In genomic region chr6:120511212-120511611, GRCm38 (mm10) we compare ENCODE assay signal across 12 mouse cellular contexts. TPM values are rescaled to one million over a fixed set of nuclear protein-coding genes. Genes with fewer than 3 reads are reported as not detected.
"Had no signal": no experiment of that assay in that cellular context is flagged by ENCODE, and none has a peak within 500 bp of the region (broad histone marks: within the 10 kb centered on the region; RNA-seq: fewer than 3 reads in every experiment).

No protein-coding gene starts in this region.

- H3K9me3 ChIP-seq: limb, embryonic 12.5 days; lung, embryonic 15.5 days; midbrain, embryonic 13.5 days had no signal

- H3K4me1 ChIP-seq: limb, embryonic 12.5 days; lung, embryonic 15.5 days; midbrain, embryonic 13.5 days had no signal

- DNase-seq: kidney, adult 18-20 months; kidney, postnatal 10 days; kidney, postnatal 4 days; liver, postnatal 0 days; lung, postnatal 14 days; thymus, postnatal 4 days had no signal

- H3K4me3 ChIP-seq: limb, embryonic 12.5 days; lung, embryonic 15.5 days; midbrain, embryonic 13.5 days had no signal

- H3K27ac ChIP-seq: limb, embryonic 12.5 days; lung, embryonic 15.5 days; macrophage; midbrain, embryonic 13.5 days; stomach, postnatal 0 days had no signal

- H3K27me3 ChIP-seq: limb, embryonic 12.5 days; lung, embryonic 15.5 days; midbrain, embryonic 13.5 days had no signal

- ATAC-seq: liver, postnatal 0 days; midbrain, embryonic 13.5 days had no signal

RNA-seq across cellular contexts. Expression of gene Tmem121b, which starts 17.6 kb away (rescaled TPM):
- total RNA-seq: liver, adult 2 months had no signal
- polyA plus RNA-seq: liver, adult 2 months; liver, postnatal 0 days; macrophage had no signal
